8 mouse cellular contexts compared by ENCODE assay signal in genomic region chr9:40320879-40321667, GRCm38 (mm10). TPM values are rescaled to one million over a fixed set of nuclear protein-coding genes. Genes with fewer than 3 reads are reported as not detected.
DNase-seq lines count a peak whose midpoint lies in the region; TF ChIP-seq lines count a peak whose summit lies in the region.

No protein-coding gene starts in this region.

- H3K27ac ChIP-seq in spleen, adult 2 months (ENCODE audit: insufficient read depth, low read length): peak overlapping the region; percentile 49
- peak overlapping the region; percentile 68 for H3K27ac ChIP-seq in small intestine, adult 2 months (ENCODE audit: insufficient read depth, low read depth, low read length)

- TF ChIP-seq CTCF in spleen, adult 2 months (IDR thresholded peaks at IDR 0.05; ENCODE audit: extremely low read depth, insufficient read depth, insufficient read length, insufficient replicate concordance): no peak
- TF ChIP-seq CTCF in small intestine, adult 2 months (IDR thresholded peaks at IDR 0.05; ENCODE audit: extremely low read depth, insufficient read length, insufficient replicate concordance, low read depth, low read length): no peak

- peaks cover 2% of the 10 kb centered on the region; the same call in 1 of the 2 replicates for H3K36me3 ChIP-seq in spleen, adult 2 months (ENCODE audit: control insufficient read depth, insufficient read depth, low read length)
- H3K36me3 ChIP-seq in small intestine, adult 2 months (ENCODE audit: control insufficient read depth, insufficient read depth, low read length): peaks cover 6% of the 10 kb centered on the region

- peak in 1 of 2 experiments; percentile 17 for DNase-seq in spleen, adult 2 months (ENCODE audit: low read depth in 1 of 2, low spot score in 2 of 2)
- DNase-seq in spleen, postnatal 14 days (ENCODE audit: low spot score in 2 of 2): no peak
- peak; percentile 66 for DNase-seq in embryo, embryonic 9.5 days (ENCODE audit: extremely low spot score)
- peak; percentile 95 to 96 for DNase-seq in heart, adult 9 months (ENCODE audit: low spot score in 2 of 2)
- DNase-seq in kidney, adult 18-20 months: peak; percentile 61
- peak; percentile 88 to 90 for DNase-seq in lung, adult 18-20 months
- no peak for DNase-seq in thymus, postnatal 10 days (ENCODE audit: low spot score in 2 of 2)

- peak overlapping the region; percentile 6; the same call in 1 of the 2 replicates for H3K4me3 ChIP-seq in spleen, adult 2 months (ENCODE audit: extremely low read depth, insufficient read depth, insufficient read length)
- H3K4me3 ChIP-seq in small intestine, adult 2 months (ENCODE audit: low read depth, low read length): peak overlapping the region; percentile 3; the same call in 1 of the 2 replicates

- H3K27me3 ChIP-seq in spleen, adult 2 months (ENCODE audit: control insufficient read depth, insufficient read depth, low read length): no peaks in the 10 kb centered on the region
- no peaks in the 10 kb centered on the region for H3K27me3 ChIP-seq in small intestine, adult 2 months (ENCODE audit: control insufficient read depth, insufficient read depth, low read length)

- no peak for TF ChIP-seq POLR2A in spleen, adult 2 months (IDR thresholded peaks at IDR 0.05; ENCODE audit: low read depth, low read length)
- no peak for TF ChIP-seq POLR2A in small intestine, adult 2 months (IDR thresholded peaks at IDR 0.05; ENCODE audit: low read depth, low read length)

- WGBS in spleen, adult 2 months: 50% methylated on average over 12 of the region's 12 CpGs
- 25% methylated on average over 12 of the region's 12 CpGs for WGBS in small intestine, adult 2 months

- H3K4me1 ChIP-seq in spleen, adult 2 months (ENCODE audit: control insufficient read depth, insufficient read depth, insufficient read length): no peaks in the 10 kb centered on the region
- peaks cover 34% of the 10 kb centered on the region for H3K4me1 ChIP-seq in small intestine, adult 2 months (ENCODE audit: control insufficient read depth, insufficient read depth, insufficient read length, low read length)

RNA-seq across cellular contexts. Expression of gene Scn3b, which starts 52.1 kb away (rescaled TPM):
- 0.07 and 0.26 TPM in 2 replicates for polyA plus RNA-seq in spleen, adult 2 months (2012; rRNA removed)
- 0.13 and 0.43 TPM in 2 replicates for polyA plus RNA-seq in small intestine, adult 2 months (2012; rRNA removed)

Comparison
In these comparisons a context has a peak if more than half of its experiments do, and no peak if none do; other contexts are left out.
1. DNase-seq: peak in embryo, embryonic 9.5 days (single experiment), heart, adult 9 months (2 of 2), kidney, adult 18-20 months (single experiment) and lung, adult 18-20 months (2 of 2); none in spleen, postnatal 14 days (0 of 2) and thymus, postnatal 10 days (0 of 2).